Mouse (Mus musculus): ENCODE measurements around the gene Lepr. TPM values are rescaled to one million over a fixed set of nuclear protein-coding genes. Genes with fewer than 3 reads are reported as not detected.
A peak's percentile ranks its signal among the peaks of the same experiment; 100 is the strongest.
"Not testable (repeated sequence)": the region's sequence is repeated elsewhere in the genome, so short reads cannot be mapped to it uniquely, and the experiment has no call there.

Gene Lepr
- polyA plus RNA-seq, 1 experiment from 2014 or later: 5.2 TPM

DNA sequence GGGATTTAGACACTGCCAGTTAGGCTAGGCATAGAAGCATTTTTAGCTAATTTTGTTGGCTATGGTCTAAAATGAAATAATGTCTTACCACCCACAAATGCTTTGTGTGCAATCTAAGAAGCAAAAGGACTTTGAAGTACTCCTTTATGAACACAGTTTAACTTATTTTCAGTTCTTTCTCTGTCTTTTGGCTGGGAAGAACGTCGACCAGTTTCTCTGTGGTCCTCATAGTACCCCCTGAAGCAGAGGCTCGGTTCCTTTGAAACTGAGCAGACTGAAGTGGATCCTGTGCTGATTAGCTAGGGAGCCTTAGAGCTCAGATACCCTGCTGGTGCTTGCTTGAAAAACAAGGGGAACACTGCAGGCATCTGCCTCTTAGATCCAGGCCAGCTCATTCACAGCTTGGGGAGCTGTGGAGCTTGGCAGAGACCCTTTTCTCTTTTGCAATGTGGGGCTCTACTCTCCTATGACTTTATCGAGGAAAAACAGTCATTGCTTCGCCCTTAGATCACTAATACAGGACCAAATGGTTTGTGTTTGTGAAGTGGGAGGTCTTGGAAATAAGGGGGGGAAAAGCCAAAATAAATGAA, 1.9 kb downstream of the Lepr start:
- no peaks in the 10 kb centered on the region for H3K9me3 ChIP-seq (replicated peaks; ENCODE audit: control insufficient read depth, low read length)
- WGBS: 7% methylated on average over 5 of the region's 5 CpGs
- no peak overlapping the region for H3K27ac ChIP-seq (replicated peaks; ENCODE audit: low read depth, low read length)
- no peak overlapping the region for H3K4me2 ChIP-seq (ENCODE audit: low read depth, low read length)
- peaks cover 3% of the 10 kb centered on the region; the same call in 1 of the 2 replicates for H3K27me3 ChIP-seq (ENCODE audit: control insufficient read depth, insufficient read depth, low read length)
- H3K36me3 ChIP-seq (replicated peaks; ENCODE audit: control insufficient read depth, insufficient read depth, low read depth, low read length): no peaks in the 10 kb centered on the region
- no peak overlapping the region for H3K4me3 ChIP-seq (ENCODE audit: low read depth, low read length)
- H3K9ac ChIP-seq (replicated peaks; ENCODE audit: low read length): 0 out of 2 replicates have a peak overlapping the region, but pooled peaks have one; percentile 19
- H3K4me1 ChIP-seq (ENCODE audit: control insufficient read depth, insufficient read depth, low read length): peaks cover 3% of the 10 kb centered on the region; the same call in 1 of the 2 replicates
- DNase-seq (ENCODE audit: low spot score) (peak; percentile 45), ATAC-seq (replicated peaks; ENCODE audit: insufficient number of reproducible peaks, low FRiP score, low TSS enrichment, low read depth) (no peak)

DNA sequence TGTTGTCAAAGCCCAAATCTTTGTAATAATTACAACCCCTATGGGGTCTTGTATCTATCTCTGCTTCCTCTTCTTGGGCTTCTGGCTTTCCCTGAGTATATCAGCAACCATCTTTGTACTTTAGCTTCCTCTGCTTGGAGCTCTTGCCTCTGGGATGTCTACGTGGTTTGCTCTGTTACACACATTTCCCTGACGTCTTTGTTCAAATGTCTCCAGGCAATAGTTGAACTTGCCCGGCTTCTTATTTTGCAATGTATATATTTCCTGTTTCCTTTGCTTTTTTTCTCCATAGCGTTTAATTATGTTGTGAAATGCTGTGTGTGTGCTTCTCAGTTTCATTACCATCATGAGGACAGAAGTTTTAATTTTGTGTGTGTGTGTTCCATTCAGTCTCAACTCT, 4.5 kb downstream of the Lepr start:
- WGBS: 65% methylated on average over 4 of the region's 4 CpGs
- Histone ChIP-seq H3K4me3 (ENCODE audit: low read depth, low read length) (no peak overlapping the region), H3K9ac (replicated peaks; ENCODE audit: low read length) (no peak overlapping the region), H3K4me2 (ENCODE audit: low read depth, low read length) (no peak overlapping the region), H3K27me3 (ENCODE audit: control insufficient read depth, insufficient read depth, low read length) (peaks cover 3% of the 10 kb centered on the region; the same call in 1 of the 2 replicates), H3K27ac (replicated peaks; ENCODE audit: low read depth, low read length) (no peak overlapping the region), H3K9me3 (replicated peaks; ENCODE audit: control insufficient read depth, low read length) (no peaks in the 10 kb centered on the region), H3K4me1 (ENCODE audit: control insufficient read depth, insufficient read depth, low read length) (peaks cover 3% of the 10 kb centered on the region; the same call in 1 of the 2 replicates), H3K36me3 (replicated peaks; ENCODE audit: control insufficient read depth, insufficient read depth, low read depth, low read length) (no peaks in the 10 kb centered on the region)
- ATAC-seq (replicated peaks; ENCODE audit: insufficient number of reproducible peaks, low FRiP score, low TSS enrichment, low read depth) (no peak), DNase-seq (ENCODE audit: low spot score) (no peak)

DNA sequence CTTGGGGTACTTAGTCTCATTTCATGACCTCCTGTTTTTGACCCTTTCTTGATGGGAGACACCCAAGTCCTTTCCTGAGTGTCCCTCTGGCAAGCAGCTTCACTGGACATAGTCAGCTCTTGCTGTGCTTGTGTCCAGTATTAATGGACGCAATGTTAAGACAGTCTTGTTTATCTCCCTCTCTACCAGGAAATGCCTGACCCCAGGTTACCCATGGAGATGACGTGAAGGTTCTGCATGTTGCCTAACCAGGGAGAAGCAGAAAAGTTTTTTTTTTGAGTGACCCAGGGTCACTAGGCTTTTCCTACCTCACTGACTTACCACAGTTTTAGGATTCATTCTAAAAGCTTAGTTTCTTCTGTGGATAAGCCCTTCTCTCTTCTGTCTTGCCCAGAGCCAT, 24.8 kb downstream of the Lepr start:
- Histone ChIP-seq H3K4me1 (ENCODE audit: control insufficient read depth, insufficient read depth, low read length) (no peaks in the 10 kb centered on the region), H3K27ac (replicated peaks; ENCODE audit: low read depth, low read length) (no peak overlapping the region), H3K4me3 (ENCODE audit: low read depth, low read length) (no peak overlapping the region), H3K9ac (replicated peaks; ENCODE audit: low read length) (no peak overlapping the region), H3K36me3 (replicated peaks; ENCODE audit: control insufficient read depth, insufficient read depth, low read depth, low read length) (no peaks in the 10 kb centered on the region), H3K27me3 (ENCODE audit: control insufficient read depth, insufficient read depth, low read length) (no peaks in the 10 kb centered on the region), H3K9me3 (replicated peaks; ENCODE audit: control insufficient read depth, low read length) (no peaks in the 10 kb centered on the region), H3K4me2 (ENCODE audit: low read depth, low read length) (no peak overlapping the region)
- DNase-seq (ENCODE audit: low spot score) (no peak), ATAC-seq (replicated peaks; ENCODE audit: insufficient number of reproducible peaks, low FRiP score, low TSS enrichment, low read depth) (no peak)
- 70% methylated on average over 2 of the region's 2 CpGs for WGBS

DNA sequence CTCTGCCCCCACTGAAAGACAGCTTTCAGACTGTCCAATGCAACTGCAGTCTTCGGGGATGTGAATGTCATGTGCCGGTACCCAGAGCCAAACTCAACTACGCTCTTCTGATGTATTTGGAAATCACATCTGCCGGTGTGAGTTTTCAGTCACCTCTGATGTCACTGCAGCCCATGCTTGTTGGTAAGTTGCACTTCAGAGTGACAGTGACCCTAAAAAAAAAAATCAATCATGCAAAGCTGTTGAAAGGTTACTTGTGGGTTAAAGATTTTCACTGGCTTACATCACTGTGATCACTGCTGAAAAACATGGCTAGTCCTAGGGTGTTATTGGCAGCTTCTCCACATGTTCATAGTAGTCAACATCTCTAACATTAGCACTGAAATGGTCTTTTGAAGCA, 28.3 kb downstream of the Lepr start:
- H3K4me1 ChIP-seq (ENCODE audit: control insufficient read depth, insufficient read depth, low read length): no peaks in the 10 kb centered on the region
- no peak overlapping the region for H3K27ac ChIP-seq (replicated peaks; ENCODE audit: low read depth, low read length)
- no peak overlapping the region for H3K4me2 ChIP-seq (ENCODE audit: low read depth, low read length)
- no peak overlapping the region for H3K4me3 ChIP-seq (ENCODE audit: low read depth, low read length)
- no peaks in the 10 kb centered on the region for H3K36me3 ChIP-seq (replicated peaks; ENCODE audit: control insufficient read depth, insufficient read depth, low read depth, low read length)
- H3K9me3 ChIP-seq (replicated peaks; ENCODE audit: control insufficient read depth, low read length): no peaks in the 10 kb centered on the region
- ATAC-seq (replicated peaks; ENCODE audit: insufficient number of reproducible peaks, low FRiP score, low TSS enrichment, low read depth) (no peak), DNase-seq (ENCODE audit: low spot score) (no peak)
- H3K27me3 ChIP-seq (ENCODE audit: control insufficient read depth, insufficient read depth, low read length): no peaks in the 10 kb centered on the region
- no peak overlapping the region for H3K9ac ChIP-seq (replicated peaks; ENCODE audit: low read length)
- WGBS: 96% methylated on average over 4 of the region's 4 CpGs

DNA sequence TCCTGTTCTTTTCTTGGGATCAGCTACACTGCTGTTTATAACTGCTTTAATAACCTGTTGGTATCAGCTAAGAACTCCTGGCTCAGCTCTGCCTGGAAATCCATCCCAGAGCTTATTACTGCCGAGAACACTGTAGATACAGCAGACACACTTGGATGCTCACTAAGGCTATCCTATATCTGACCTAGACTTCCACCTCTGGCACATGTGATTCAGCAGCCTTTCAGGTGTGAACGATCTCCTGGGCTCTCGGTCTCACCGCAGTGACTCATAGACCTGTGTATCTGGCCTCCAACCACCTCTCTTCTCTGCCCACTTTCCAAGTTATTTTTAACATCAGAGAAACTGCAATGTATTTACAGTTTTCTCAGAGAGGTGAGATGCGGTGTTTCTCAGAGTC, 43.3 kb downstream of the Lepr start:
- DNase-seq (ENCODE audit: low spot score): no peak
- H3K27ac ChIP-seq (replicated peaks; ENCODE audit: low read depth, low read length): no peak overlapping the region
- 93% methylated on average over 5 of the region's 5 CpGs for WGBS
- H3K36me3 ChIP-seq (replicated peaks; ENCODE audit: control insufficient read depth, insufficient read depth, low read depth, low read length): no peaks in the 10 kb centered on the region
- ATAC-seq (replicated peaks; ENCODE audit: insufficient number of reproducible peaks, low FRiP score, low TSS enrichment, low read depth): no peak
- no peaks in the 10 kb centered on the region for H3K4me1 ChIP-seq (ENCODE audit: control insufficient read depth, insufficient read depth, low read length)
- no peaks in the 10 kb centered on the region for H3K27me3 ChIP-seq (ENCODE audit: control insufficient read depth, insufficient read depth, low read length)
- no peak overlapping the region for H3K9ac ChIP-seq (replicated peaks; ENCODE audit: low read length)
- H3K9me3 ChIP-seq (replicated peaks; ENCODE audit: control insufficient read depth, low read length): no peaks in the 10 kb centered on the region
- no peak overlapping the region for H3K4me3 ChIP-seq (ENCODE audit: low read depth, low read length)
- no peak overlapping the region for H3K4me2 ChIP-seq (ENCODE audit: low read depth, low read length)

DNA sequence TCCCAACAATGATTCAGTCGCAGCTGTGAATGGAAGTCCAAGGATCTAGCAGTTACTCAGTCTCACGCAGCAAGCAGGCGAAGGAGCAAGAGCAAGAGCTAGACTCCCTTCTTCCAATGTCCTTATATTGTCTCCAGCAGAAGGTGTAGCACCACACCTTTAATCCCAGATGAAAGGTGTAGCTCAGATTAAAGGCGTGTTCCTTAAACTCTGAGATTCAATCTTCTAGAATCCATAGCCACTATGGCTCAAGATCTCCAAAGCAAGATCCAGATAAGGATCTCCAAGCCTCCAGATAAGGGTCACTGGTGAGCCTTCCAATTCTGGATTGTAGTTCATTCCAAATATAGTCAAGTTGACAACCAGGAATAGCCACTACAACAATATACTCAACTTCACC, 126.7 kb downstream of the Lepr start, which contains the start of gene B020004J07Rik:
Gene B020004J07Rik (minus strand): TSS at position 101 of the 400 bp plus-strand sequence.
- not testable (repeated sequence) for H3K4me3 ChIP-seq (ENCODE audit: low read depth, low read length); H3K4me2 ChIP-seq (ENCODE audit: low read depth, low read length); ATAC-seq (replicated peaks; ENCODE audit: insufficient number of reproducible peaks, low FRiP score, low TSS enrichment, low read depth); DNase-seq (ENCODE audit: low spot score); H3K9ac ChIP-seq (replicated peaks; ENCODE audit: low read length); H3K27ac ChIP-seq (replicated peaks; ENCODE audit: low read depth, low read length); H3K27me3 ChIP-seq (ENCODE audit: control insufficient read depth, insufficient read depth, low read length); H3K36me3 ChIP-seq (replicated peaks; ENCODE audit: control insufficient read depth, insufficient read depth, low read depth, low read length); H3K4me1 ChIP-seq (ENCODE audit: control insufficient read depth, insufficient read depth, low read length); H3K9me3 ChIP-seq (replicated peaks; ENCODE audit: control insufficient read depth, low read length)
- 82% methylated on average over 2 of the region's 4 CpGs for WGBS

DNA sequence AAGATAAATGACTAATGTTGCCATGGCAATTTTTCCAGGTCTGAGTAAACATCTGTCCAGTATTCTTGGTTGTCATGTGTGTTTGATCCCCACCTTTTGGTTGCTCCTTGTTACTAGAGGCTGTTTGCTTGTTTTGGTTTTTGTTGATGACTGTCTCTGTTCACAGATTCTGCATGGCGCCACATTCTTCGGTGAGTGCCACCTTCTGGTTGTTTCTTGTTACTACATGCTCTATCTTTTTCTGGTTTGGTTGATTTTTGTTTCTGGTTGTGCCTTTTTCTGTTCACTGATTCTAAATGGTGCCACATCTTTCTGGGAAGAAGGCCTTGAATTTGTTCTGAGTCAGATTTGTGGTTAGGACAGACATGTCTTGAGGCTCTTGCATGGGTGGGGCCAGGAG, 133.7 kb downstream of the Lepr start:
- no peak overlapping the region for H3K4me2 ChIP-seq (ENCODE audit: low read depth, low read length)
- no peaks in the 10 kb centered on the region for H3K27me3 ChIP-seq (ENCODE audit: control insufficient read depth, insufficient read depth, low read length)
- H3K9ac ChIP-seq (replicated peaks; ENCODE audit: low read length): no peak overlapping the region
- WGBS: 57% methylated on average over 2 of the region's 2 CpGs
- peaks cover 5% of the 10 kb centered on the region for H3K9me3 ChIP-seq (replicated peaks; ENCODE audit: control insufficient read depth, low read length)
- DNase-seq (ENCODE audit: low spot score): no peak
- no peak for ATAC-seq (replicated peaks; ENCODE audit: insufficient number of reproducible peaks, low FRiP score, low TSS enrichment, low read depth)
- H3K27ac ChIP-seq (replicated peaks; ENCODE audit: low read depth, low read length): no peak overlapping the region
- no peak overlapping the region for H3K4me3 ChIP-seq (ENCODE audit: low read depth, low read length)
- H3K4me1 ChIP-seq (ENCODE audit: control insufficient read depth, insufficient read depth, low read length): no peaks in the 10 kb centered on the region
- H3K36me3 ChIP-seq (replicated peaks; ENCODE audit: control insufficient read depth, insufficient read depth, low read depth, low read length): no peaks in the 10 kb centered on the region

DNA sequence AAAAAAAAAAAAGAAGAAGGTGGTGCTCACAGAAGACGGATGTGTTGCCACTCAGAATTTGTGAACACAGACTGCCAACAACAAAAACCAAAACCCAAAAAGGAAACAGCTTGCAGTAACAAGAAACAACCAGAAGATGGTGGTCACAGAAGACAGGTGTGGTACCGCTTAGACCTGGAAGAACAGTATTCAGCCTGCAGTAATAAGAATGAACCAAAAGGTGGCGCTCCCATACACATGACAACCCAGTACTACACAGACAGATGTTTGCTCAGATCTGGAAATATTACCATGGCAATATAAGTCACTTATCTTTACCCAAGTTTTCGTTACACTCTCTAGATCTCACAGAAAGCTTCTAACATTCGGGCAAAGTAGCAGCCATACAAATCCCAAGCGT, 143.7 kb downstream of the Lepr start:
- no peak overlapping the region for H3K27ac ChIP-seq (replicated peaks; ENCODE audit: low read depth, low read length)
- DNase-seq (ENCODE audit: low spot score): peak; percentile 61
- WGBS: 51% methylated on average over 6 of the region's 6 CpGs

More for the DNA sequence above, 143.7 kb downstream of the Lepr start:
- Histone ChIP-seq H3K4me1 (ENCODE audit: control insufficient read depth, insufficient read depth, low read length) (no peaks in the 10 kb centered on the region), H3K4me3 (ENCODE audit: low read depth, low read length) (no peak overlapping the region), H3K9me3 (replicated peaks; ENCODE audit: control insufficient read depth, low read length) (no peaks in the 10 kb centered on the region), H3K4me2 (ENCODE audit: low read depth, low read length) (no peak overlapping the region), H3K36me3 (replicated peaks; ENCODE audit: control insufficient read depth, insufficient read depth, low read depth, low read length) (no peaks in the 10 kb centered on the region), H3K9ac (replicated peaks; ENCODE audit: low read length) (no peak overlapping the region), H3K27me3 (ENCODE audit: control insufficient read depth, insufficient read depth, low read length) (no peaks in the 10 kb centered on the region)
- no peak for ATAC-seq (replicated peaks; ENCODE audit: insufficient number of reproducible peaks, low FRiP score, low TSS enrichment, low read depth)
